Mouse (Mus musculus): ENCODE data around the gene Rasgrf2. TPM values are rescaled to one million over a fixed set of nuclear protein-coding genes. Genes with fewer than 3 reads are reported as not detected.

The Rasgrf2 gene
- total RNA-seq, 2 experiments from 2014 or later = not detected

Other genes with a start within 250 kb of the Rasgrf2 start
- not detected in 2 replicates for gene Gm20379, start 174.3 kb upstream of the Rasgrf2 start, total RNA-seq (2015; ENCODE audit: low replicate concordance)
- gene Gm20379, start 174.3 kb upstream of the Rasgrf2 start, total RNA-seq (2017; ENCODE audit: low replicate concordance) = not detected in 2 replicates
- gene Dhfr, start 223.1 kb upstream of the Rasgrf2 start, total RNA-seq (2015; ENCODE audit: low replicate concordance) = 13.7 and 18.9 TPM in 2 replicates
- 6.8 and 16.6 TPM in 2 replicates for gene Dhfr, start 223.1 kb upstream of the Rasgrf2 start, total RNA-seq (2017; ENCODE audit: low replicate concordance)
- gene Msh3, start 223.3 kb upstream of the Rasgrf2 start, total RNA-seq (2015; ENCODE audit: low replicate concordance) = 28.1 and 38.1 TPM in 2 replicates
- gene Msh3, start 223.3 kb upstream of the Rasgrf2 start, total RNA-seq (2017; ENCODE audit: low replicate concordance) = 20.0 and 45.6 TPM in 2 replicates

Data from erythroid progenitor cell, adult 5-6 weeks (primary cell).